Mouse (Mus musculus): ENCODE results near the gene Slc18b1. TPM values are rescaled to one million over a fixed set of nuclear protein-coding genes. Genes with fewer than 3 reads are reported as not detected.

The Slc18b1 gene
- total RNA-seq (2014; fragmentation: Nextera tagmentation) (not detected in 2 replicates), total RNA-seq (2017) (not detected in 2 replicates), polyA plus RNA-seq (2012) (not detected in 2 replicates)

GRCm38 (mm10) chr10:23796551-23797503 lies at the start of gene Slc18b1:
TSS of gene Slc18b1 (plus strand) at chr10:23796986.
- no peaks in the 10 kb centered on the region for H3K9me3 ChIP-seq (replicated peaks)
- no peaks in the 10 kb centered on the region for H3K36me3 ChIP-seq (replicated peaks)
- H3K4me3 ChIP-seq (ENCODE audit: low read depth, low read length): no peak within 1 kb of the TSS
- DNase-seq (ENCODE audit: low spot score) (no peak), ATAC-seq (ENCODE audit: extremely low read depth, insufficient number of reproducible peaks, low FRiP score, poor library complexity, severe bottlenecking) (no peak)
- no peak for TF ChIP-seq GATA2 (IDR thresholded peaks at IDR 0.05; ENCODE audit: borderline replicate concordance, low read depth, low read length)
- no peak for TF ChIP-seq TAL1 (conservative IDR thresholded peaks at IDR 0.05; ENCODE audit: low read depth, low read length)
- peaks cover 28% of the 10 kb centered on the region for H3K27me3 ChIP-seq (ENCODE audit: insufficient read depth, low read length)
- H3K4me1 ChIP-seq (ENCODE audit: insufficient read depth, low read depth, low read length): no peaks in the 10 kb centered on the region

GRCm38 (mm10) chr10:23754166-23754565 lies 42.6 kb upstream of the Slc18b1 start:
- TF ChIP-seq GATA2 (IDR thresholded peaks at IDR 0.05; ENCODE audit: borderline replicate concordance, low read depth, low read length) (no peak), GATA1 (IDR thresholded peaks at IDR 0.05; ENCODE audit: borderline replicate concordance, low read length) (no peak), CTCF (IDR thresholded peaks at IDR 0.05; ENCODE audit: low read depth, low read length) (no peak), POLR2AphosphoS5 (IDR thresholded peaks at IDR 0.05; ENCODE audit: insufficient replicate concordance, low read depth, low read length) (no peak), TAL1 (conservative IDR thresholded peaks at IDR 0.05; ENCODE audit: low read depth, low read length) (no peak)
- H3K4me3 ChIP-seq (ENCODE audit: low read depth, low read length): no peak overlapping the region
- no peak for ATAC-seq (ENCODE audit: extremely low read depth, insufficient number of reproducible peaks, low FRiP score, poor library complexity, severe bottlenecking)
- H3K27me3 ChIP-seq (ENCODE audit: insufficient read depth, low read length): no peaks in the 10 kb centered on the region
- H3K36me3 ChIP-seq (replicated peaks): no peaks in the 10 kb centered on the region
- no peaks in the 10 kb centered on the region for H3K4me1 ChIP-seq (ENCODE audit: insufficient read depth, low read depth, low read length)
- no peaks in the 10 kb centered on the region for H3K9me3 ChIP-seq (replicated peaks)
- no peak for DNase-seq (ENCODE audit: low spot score)

DNA sequence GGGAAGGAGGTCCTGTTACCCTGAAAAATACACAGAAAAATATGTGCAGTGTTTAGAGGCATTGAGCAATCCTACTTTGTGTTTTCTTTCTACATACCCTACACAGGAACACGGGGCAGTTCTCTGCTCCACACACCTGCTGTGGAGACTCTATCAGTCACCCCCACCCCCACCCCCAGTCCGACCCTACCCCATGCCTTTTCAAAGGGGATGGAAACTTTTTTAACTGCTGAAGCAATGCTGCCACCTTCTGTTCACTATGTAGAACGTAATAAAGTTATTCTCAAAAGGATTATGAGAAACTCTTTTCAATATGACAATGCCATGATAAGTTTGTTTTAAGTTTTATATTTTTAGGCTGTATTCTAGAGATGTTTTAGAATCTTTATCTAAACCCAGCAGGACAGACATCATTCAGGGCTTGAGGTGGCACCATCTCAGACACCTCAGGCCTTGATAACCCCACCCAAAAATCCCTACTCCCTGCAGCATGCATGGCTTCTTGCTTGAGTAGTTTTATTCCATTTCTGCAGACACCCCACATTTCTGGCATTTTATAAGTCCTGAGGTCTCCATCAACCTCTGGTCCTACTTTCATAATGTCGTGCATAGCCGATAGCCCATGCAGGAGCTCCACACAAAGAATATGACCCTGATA lies 19.4 kb upstream of the Slc18b1 start:
- no peak overlapping the region for H3K4me3 ChIP-seq (ENCODE audit: low read depth, low read length)
- ATAC-seq (ENCODE audit: extremely low read depth, insufficient number of reproducible peaks, low FRiP score, poor library complexity, severe bottlenecking): no peak
- H3K9me3 ChIP-seq (replicated peaks): no peaks in the 10 kb centered on the region
- 0 out of 2 replicates have a peak, but pooled peaks cover 3% of the 10 kb centered on the region for H3K27me3 ChIP-seq (ENCODE audit: insufficient read depth, low read length)
- no peak for DNase-seq (ENCODE audit: low spot score)
- peaks cover 7% of the 10 kb centered on the region; the same call in 1 of the 2 replicates for H3K4me1 ChIP-seq (ENCODE audit: insufficient read depth, low read depth, low read length)
- TF ChIP-seq POLR2AphosphoS5 (IDR thresholded peaks at IDR 0.05; ENCODE audit: insufficient replicate concordance, low read depth, low read length) (no peak), CTCF (IDR thresholded peaks at IDR 0.05; ENCODE audit: low read depth, low read length) (no peak), GATA1 (IDR thresholded peaks at IDR 0.05; ENCODE audit: borderline replicate concordance, low read length) (no peak), GATA2 (IDR thresholded peaks at IDR 0.05; ENCODE audit: borderline replicate concordance, low read depth, low read length) (no peak), TAL1 (conservative IDR thresholded peaks at IDR 0.05; ENCODE audit: low read depth, low read length) (no peak)
- H3K36me3 ChIP-seq (replicated peaks): no peaks in the 10 kb centered on the region

DNA sequence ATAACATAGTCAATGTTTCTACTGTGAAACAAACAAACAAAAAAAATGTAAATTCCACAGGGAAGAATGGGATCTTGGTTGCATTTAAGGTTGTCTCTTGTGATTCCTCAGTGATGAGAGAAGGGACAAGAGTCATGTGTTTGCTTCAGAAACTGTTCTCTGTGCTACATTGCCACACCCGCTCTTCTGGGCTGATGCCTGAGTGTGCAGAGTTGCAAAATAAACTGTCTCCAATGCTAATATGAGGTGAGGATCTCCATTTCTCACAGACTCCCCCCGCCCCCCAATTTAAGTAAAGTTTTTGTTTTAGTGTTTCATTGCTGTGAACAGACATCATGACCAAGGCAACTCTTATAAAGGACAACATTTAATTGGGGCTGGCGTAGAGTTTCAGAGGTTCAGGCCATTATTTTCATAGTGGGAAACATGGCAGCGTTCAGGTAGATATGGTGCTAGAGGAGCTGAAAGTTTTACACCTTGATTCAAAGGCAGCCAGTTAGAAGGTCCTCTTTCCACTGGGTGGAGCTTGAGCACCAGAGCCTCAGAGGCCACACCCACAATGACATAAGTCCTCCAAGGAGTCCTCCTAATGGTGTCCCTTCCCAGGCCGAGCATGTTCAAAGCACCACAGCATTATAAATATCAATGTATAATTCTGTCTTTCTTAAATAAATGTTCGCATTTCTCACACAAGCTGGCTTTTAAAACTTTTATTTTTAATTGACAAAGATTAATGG lies 16.1 kb upstream of the Slc18b1 start:
- H3K36me3 ChIP-seq (replicated peaks): peaks cover 22% of the 10 kb centered on the region
- DNase-seq (ENCODE audit: low spot score) (no peak), ATAC-seq (ENCODE audit: extremely low read depth, insufficient number of reproducible peaks, low FRiP score, poor library complexity, severe bottlenecking) (0 out of 2 replicates have a peak, but pooled peaks have one; percentile 36)
- no peak overlapping the region for H3K4me3 ChIP-seq (ENCODE audit: low read depth, low read length)
- no peaks in the 10 kb centered on the region for H3K27me3 ChIP-seq (ENCODE audit: insufficient read depth, low read length)
- H3K4me1 ChIP-seq (ENCODE audit: insufficient read depth, low read depth, low read length): peaks cover 28% of the 10 kb centered on the region
- TF ChIP-seq POLR2AphosphoS5 (IDR thresholded peaks at IDR 0.05; ENCODE audit: insufficient replicate concordance, low read depth, low read length): peak; percentile 82; the same call in 1 of the 2 replicates
- TF ChIP-seq TAL1 (conservative IDR thresholded peaks at IDR 0.05; ENCODE audit: low read depth, low read length): no peak
- no peaks in the 10 kb centered on the region for H3K9me3 ChIP-seq (replicated peaks)

- no peak overlapping the region for H3K4me3 ChIP-seq (ENCODE audit: low read depth, low read length)
- H3K27me3 ChIP-seq (ENCODE audit: insufficient read depth, low read length): no peaks in the 10 kb centered on the region
- H3K36me3 ChIP-seq (replicated peaks): peaks cover 35% of the 10 kb centered on the region
- H3K4me1 ChIP-seq (ENCODE audit: insufficient read depth, low read depth, low read length): peaks cover 28% of the 10 kb centered on the region
- ATAC-seq (ENCODE audit: extremely low read depth, insufficient number of reproducible peaks, low FRiP score, poor library complexity, severe bottlenecking) (no peak), DNase-seq (ENCODE audit: low spot score) (no peak)
- H3K9me3 ChIP-seq (replicated peaks): no peaks in the 10 kb centered on the region
- TF ChIP-seq TAL1 (conservative IDR thresholded peaks at IDR 0.05; ENCODE audit: low read depth, low read length) (no peak), GATA1 (IDR thresholded peaks at IDR 0.05; ENCODE audit: borderline replicate concordance, low read length) (no peak), POLR2AphosphoS5 (IDR thresholded peaks at IDR 0.05; ENCODE audit: insufficient replicate concordance, low read depth, low read length) (peak; percentile 79; the same call in 1 of the 2 replicates), CTCF (IDR thresholded peaks at IDR 0.05; ENCODE audit: low read depth, low read length) (no peak), GATA2 (IDR thresholded peaks at IDR 0.05; ENCODE audit: borderline replicate concordance, low read depth, low read length) (no peak)
These were observed 14.7 kb upstream of the Slc18b1 start for GRCm38 (mm10) chr10:23781760-23782735.

Data from G1E (cell line).